In the genomic region with DNA sequence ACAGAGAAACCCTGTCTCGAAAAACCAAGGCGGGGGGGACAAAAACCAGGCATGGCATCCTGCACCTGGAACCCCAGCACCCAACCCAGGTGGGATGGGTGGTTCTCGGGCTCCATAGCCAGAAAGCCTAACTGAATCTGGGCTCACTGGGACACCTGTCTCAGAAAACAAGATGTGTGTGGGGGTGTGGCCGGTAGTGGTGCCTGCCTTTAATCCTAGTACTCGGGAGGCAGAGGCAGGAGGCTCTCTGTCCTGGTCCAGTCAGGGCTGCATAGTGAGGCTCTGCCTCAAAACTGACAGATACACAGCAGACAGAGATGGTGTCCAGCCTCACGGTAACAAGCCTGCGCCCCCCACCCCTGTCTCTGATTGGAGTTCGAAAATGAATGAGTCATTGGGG, we compare ENCODE assay signal across 23 mouse cellular contexts. TPM values are rescaled to one million over a fixed set of nuclear protein-coding genes. Genes with fewer than 3 reads are reported as not detected.
A peak's percentile ranks its signal among the peaks of the same experiment; 100 is the strongest.
DNase-seq lines count a peak whose midpoint lies in the region; ATAC-seq lines count a peak whose summit lies in the region.
"Had no signal": no experiment of that assay in that cellular context is flagged by ENCODE, and none has a peak within 500 bp of the region (broad histone marks: within the 10 kb centered on the region; RNA-seq: fewer than 3 reads in every experiment).

No protein-coding gene starts in this region.

- peak overlapping the region; percentile 80 for H3K4me3 ChIP-seq in megakaryocyte, embryonic 14.5 days (replicated peaks)
- 0 out of 2 replicates have a peak overlapping the region, but pooled peaks have one; percentile 3 for H3K4me3 ChIP-seq in embryonic facial prominence, embryonic 10.5 days
- H3K4me3 ChIP-seq: forebrain, embryonic 13.5 days; hindbrain, embryonic 12.5 days had no signal

- WGBS in embryonic facial prominence, embryonic 10.5 days = 95% methylated on average over 8 of the region's 8 CpGs

- no peaks in the 10 kb centered on the region for H3K27me3 ChIP-seq in megakaryocyte, embryonic 14.5 days (replicated peaks)
- peaks cover 23% of the 10 kb centered on the region for H3K27me3 ChIP-seq in embryonic facial prominence, embryonic 10.5 days (replicated peaks; ENCODE audit: low read depth, poor library complexity, severe bottlenecking)

- peaks cover 97% of the 10 kb centered on the region for H3K4me1 ChIP-seq in megakaryocyte, embryonic 14.5 days
- peaks cover 39% of the 10 kb centered on the region for H3K4me1 ChIP-seq in embryonic facial prominence, embryonic 10.5 days

- no peaks in the 10 kb centered on the region for H3K9me3 ChIP-seq in megakaryocyte, embryonic 14.5 days
- H3K9me3 ChIP-seq in embryonic facial prominence, embryonic 10.5 days = no peaks in the 10 kb centered on the region
- H3K9me3 ChIP-seq: forebrain, embryonic 10.5 days; forebrain, embryonic 13.5 days had no signal

- no peak overlapping the region for H3K27ac ChIP-seq in embryonic facial prominence, embryonic 10.5 days (replicated peaks)
- H3K27ac ChIP-seq: forebrain, embryonic 10.5 days; forebrain, embryonic 13.5 days; hindbrain, embryonic 12.5 days had no signal

- no peak for ATAC-seq in megakaryocyte, adult 5-6 weeks (ENCODE audit: poor library complexity, severe bottlenecking)
- ATAC-seq: forebrain, embryonic 13.5 days; forebrain, embryonic 16.5 days; hindbrain, embryonic 16.5 days; inflammation-experienced regulatory T-cells, adult 6 months; intestine, embryonic 16.5 days had no signal

- peak; percentile 37 for DNase-seq in thymus, postnatal 14 days
- no peak for DNase-seq in thymus, postnatal 4 days
- DNase-seq in embryonic facial prominence, embryonic 10.5 days (ENCODE audit: low spot score) = no peak
- peak; percentile 45 for DNase-seq in naive thymus-derived CD4-positive, alpha-beta T cell, adult 2 months (ENCODE audit: low read depth)
- DNase-seq in gastrocnemius, postnatal 25 days = no peak
- DNase-seq in left cerebral cortex, adult 9 months (ENCODE audit: low spot score in 2 of 2) = no peak
- DNase-seq: adrenal gland, adult 2 months; adrenal gland, postnatal 14 days; cerebellum, adult 18-20 months; cerebellum, adult 9-10 months; cerebellum, postnatal 25 days; embryo, embryonic 11 days; gastrocnemius, postnatal 10 days; heart, adult 11 months had no signal

- peaks cover 96% of the 10 kb centered on the region for H3K36me3 ChIP-seq in megakaryocyte, embryonic 14.5 days (replicated peaks; ENCODE audit: low read length)
- H3K36me3 ChIP-seq in embryonic facial prominence, embryonic 10.5 days (replicated peaks) = peaks cover 38% of the 10 kb centered on the region
- H3K36me3 ChIP-seq: hindbrain, embryonic 12.5 days had no signal

RNA-seq across cellular contexts. Expression of a gene that starts 6.4 kb away (rescaled TPM):
- 375 and 477 TPM in 2 replicates for polyA plus RNA-seq in megakaryocyte, embryonic 14.5 days (2012; ENCODE audit: insufficient read depth, low replicate concordance)
- 135 and 140 TPM in 2 replicates for total RNA-seq in megakaryocyte, adult 5-6 weeks (2015)
- total RNA-seq in megakaryocyte, adult 5-6 weeks (2017) = 235 and 237 TPM in 2 replicates
- 11.2 and 11.3 TPM in 2 replicates for polyA plus RNA-seq in embryonic facial prominence, embryonic 10.5 days (2016; fragmentation: Nextera tagmentation; extraction: Ambion mirVana)
- 1 to 10 TPM; 1.0 to 2.1 TPM for total RNA-seq in gastrocnemius, postnatal 25 days (2021)

RNA-seq across cellular contexts. Expression of a gene that starts 16.8 kb away (rescaled TPM):
- polyA plus RNA-seq in megakaryocyte, embryonic 14.5 days (2012; ENCODE audit: insufficient read depth, low replicate concordance) = 147 and 260 TPM in 2 replicates
- 70.2 and 70.7 TPM in 2 replicates for total RNA-seq in megakaryocyte, adult 5-6 weeks (2015)
- total RNA-seq in megakaryocyte, adult 5-6 weeks (2017) = 58.4 and 69.2 TPM in 2 replicates
- 312 and 316 TPM in 2 replicates for polyA plus RNA-seq in embryonic facial prominence, embryonic 10.5 days (2016; fragmentation: Nextera tagmentation; extraction: Ambion mirVana)
- 10 to 100 TPM; 43.2 to 45.5 TPM for total RNA-seq in gastrocnemius, postnatal 25 days (2021)

RNA-seq across cellular contexts. Expression of a gene that starts 24.2 kb away (rescaled TPM):
- 3,942 and 9,172 TPM in 2 replicates for polyA plus RNA-seq in megakaryocyte, embryonic 14.5 days (2012; ENCODE audit: insufficient read depth, low replicate concordance)
- 259 and 303 TPM in 2 replicates for total RNA-seq in megakaryocyte, adult 5-6 weeks (2015)
- 375 and 378 TPM in 2 replicates for total RNA-seq in megakaryocyte, adult 5-6 weeks (2017)
- polyA plus RNA-seq in embryonic facial prominence, embryonic 10.5 days (2016; fragmentation: Nextera tagmentation; extraction: Ambion mirVana) = 618 and 672 TPM in 2 replicates
- total RNA-seq in gastrocnemius, postnatal 25 days (2021) = 100 to 1,000 TPM; 527 to 618 TPM

RNA-seq across cellular contexts. Expression of a gene that starts 26.5 kb away (rescaled TPM):
- 47.4 and 62.2 TPM in 2 replicates for polyA plus RNA-seq in megakaryocyte, embryonic 14.5 days (2012; ENCODE audit: insufficient read depth, low replicate concordance)
- 32.6 and 34.7 TPM in 2 replicates for total RNA-seq in megakaryocyte, adult 5-6 weeks (2015)
- total RNA-seq in megakaryocyte, adult 5-6 weeks (2017) = 33.6 and 37.4 TPM in 2 replicates
- 2.9 and 3.2 TPM in 2 replicates for polyA plus RNA-seq in embryonic facial prominence, embryonic 10.5 days (2016; fragmentation: Nextera tagmentation; extraction: Ambion mirVana)
- total RNA-seq in gastrocnemius, postnatal 25 days (2021) = 1 to 10 TPM; 4.9 to 5.7 TPM

RNA-seq across cellular contexts. Expression of a gene that starts 34.4 kb away (rescaled TPM):
- 1,011 and 1,303 TPM in 2 replicates for polyA plus RNA-seq in megakaryocyte, embryonic 14.5 days (2012; ENCODE audit: insufficient read depth, low replicate concordance)
- total RNA-seq in megakaryocyte, adult 5-6 weeks (2015) = 174 and 175 TPM in 2 replicates
- 286 and 299 TPM in 2 replicates for total RNA-seq in megakaryocyte, adult 5-6 weeks (2017)
- 234 and 253 TPM in 2 replicates for polyA plus RNA-seq in embryonic facial prominence, embryonic 10.5 days (2016; fragmentation: Nextera tagmentation; extraction: Ambion mirVana)
- 1 to 10 TPM; 8.5 to 9.4 TPM for total RNA-seq in gastrocnemius, postnatal 25 days (2021)

Comparison
In these comparisons a context has a peak if more than half of its experiments do, and no peak if none do; other contexts are left out.
1. DNase-seq: peak in thymus, postnatal 14 days (single experiment) and naive thymus-derived CD4-positive, alpha-beta T cell, adult 2 months (single experiment); none in thymus, postnatal 4 days (single experiment), embryonic facial prominence, embryonic 10.5 days (single experiment), gastrocnemius, postnatal 25 days (single experiment) and left cerebral cortex, adult 9 months (0 of 2).
2. RNA of a gene that starts 6.4 kb away (total RNA-seq): 135 to 237 TPM in megakaryocyte, adult 5-6 weeks; 1.0 to 2.1 TPM in gastrocnemius, postnatal 25 days; every median in the first group is over 10 times any median in the second.